18 mouse cellular contexts compared by ENCODE assay signal in genomic region chrX:130149216-130149615, GRCm38 (mm10).
DNase-seq lines count a peak whose midpoint lies in the region; ATAC-seq and TF ChIP-seq lines count a peak whose summit lies in the region.
"Had no signal": no experiment of that assay in that cellular context is flagged by ENCODE, and none has a peak within 500 bp of the region (broad histone marks: within the 10 kb centered on the region; RNA-seq: fewer than 3 reads in every experiment).

No protein-coding gene starts in this region.

- H3K4me1 ChIP-seq in E14TG2a.4 (replicated peaks; ENCODE audit: low read depth, low read length) = no peaks in the 10 kb centered on the region
- H3K4me1 ChIP-seq in forebrain, embryonic 12.5 days = no peaks in the 10 kb centered on the region
- H3K4me1 ChIP-seq: heart, embryonic 12.5 days; liver, embryonic 12.5 days; midbrain, embryonic 10.5 days had no signal

- TF ChIP-seq CTCF in left cerebral cortex, adult 2 months (IDR thresholded peaks at IDR 0.05) = peak; percentile 23
- peak; percentile 15; the same call in 1 of the 2 replicates for TF ChIP-seq CTCF in E14TG2a.4 (conservative IDR thresholded peaks at IDR 0.05; ENCODE audit: low read length)

- no peak overlapping the region for H3K4me3 ChIP-seq in left cerebral cortex, adult 2 months
- H3K4me3 ChIP-seq in E14TG2a.4 (replicated peaks; ENCODE audit: low read length) = no peak overlapping the region
- no peak overlapping the region for H3K4me3 ChIP-seq in forebrain, embryonic 12.5 days (replicated peaks)
- H3K4me3 ChIP-seq: heart, embryonic 12.5 days; liver, embryonic 12.5 days; midbrain, embryonic 10.5 days had no signal

- intact Hi-C loops in left cerebral cortex, adult 2 months (cut with DNase I) = no loop called here
- intact Hi-C loops in left cerebral cortex, postnatal 14 days (cut with DNase I) = no loop called here

- no peaks in the 10 kb centered on the region for H3K27me3 ChIP-seq in E14TG2a.4 (ENCODE audit: insufficient read depth, low read length)
- no peaks in the 10 kb centered on the region for H3K27me3 ChIP-seq in forebrain, embryonic 12.5 days
- H3K27me3 ChIP-seq: heart, embryonic 12.5 days; liver, embryonic 12.5 days had no signal

- ATAC-seq in forebrain, embryonic 12.5 days (ENCODE audit: low FRiP score) = no peak
- ATAC-seq: forebrain, embryonic 16.5 days; liver, embryonic 12.5 days had no signal

- H3K4me2 ChIP-seq in forebrain, embryonic 12.5 days = no peak overlapping the region
- H3K4me2 ChIP-seq: heart, embryonic 12.5 days; liver, embryonic 12.5 days had no signal

- no peak overlapping the region for H3K9ac ChIP-seq in forebrain, embryonic 12.5 days
- H3K9ac ChIP-seq: heart, embryonic 12.5 days; liver, embryonic 12.5 days had no signal

- H3K9me3 ChIP-seq in E14TG2a.4 (ENCODE audit: low read length) = no peaks in the 10 kb centered on the region
- no peaks in the 10 kb centered on the region for H3K9me3 ChIP-seq in forebrain, embryonic 12.5 days
- H3K9me3 ChIP-seq: heart, embryonic 12.5 days; liver, embryonic 12.5 days; midbrain, embryonic 10.5 days had no signal

- H3K27ac ChIP-seq in left cerebral cortex, adult 2 months = no peak overlapping the region
- no peak overlapping the region for H3K27ac ChIP-seq in forebrain, embryonic 12.5 days
- H3K27ac ChIP-seq: liver, embryonic 12.5 days; midbrain, embryonic 10.5 days had no signal

- no peaks in the 10 kb centered on the region for H3K36me3 ChIP-seq in E14TG2a.4 (ENCODE audit: insufficient read depth, low read length)
- no peaks in the 10 kb centered on the region for H3K36me3 ChIP-seq in forebrain, embryonic 12.5 days (replicated peaks)
- H3K36me3 ChIP-seq: heart, embryonic 12.5 days; liver, embryonic 12.5 days; midbrain, embryonic 10.5 days had no signal

- peak; percentile 1 to 5 for DNase-seq in cerebellum, postnatal 10 days
- DNase-seq in cerebellum, postnatal 14 days = no peak
- no peak for DNase-seq in left cerebral cortex, adult 2 months (ENCODE audit: extremely low spot score in 1 of 2, low spot score in 2 of 2)
- DNase-seq in left cerebral cortex, postnatal 14 days (ENCODE audit: low spot score in 2 of 2) = no peak
- peak; percentile 6 for DNase-seq in induced T-regulatory cell, adult 2 months (ENCODE audit: low read depth)
- no peak for DNase-seq in frontal cortex, adult 2 months (ENCODE audit: extremely low spot score in 1 of 2, low spot score in 1 of 2)
- DNase-seq: adrenal gland, postnatal 25 days; cerebellum, adult 9-10 months; gastrocnemius, postnatal 25 days; heart, postnatal 4 days; kidney, postnatal 14 days; spleen, adult 18-20 months had no signal

Comparison
In these comparisons a context has a peak if more than half of its experiments do, and no peak if none do; other contexts are left out.
1. DNase-seq: peak in cerebellum, postnatal 10 days (2 of 2) and induced T-regulatory cell, adult 2 months (single experiment); none in cerebellum, postnatal 14 days (0 of 2), left cerebral cortex, adult 2 months (0 of 2), left cerebral cortex, postnatal 14 days (0 of 2) and frontal cortex, adult 2 months (0 of 2).